Mouse (Mus musculus) mesoderm, embryonic 11.5 days (tissue): ENCODE results near the gene Olfr127.
A peak's percentile ranks its signal among the peaks of the same experiment; 100 is the strongest.
"Not testable (repeated sequence)": the region's sequence is repeated elsewhere in the genome, so short reads cannot be mapped to it uniquely, and the experiment has no call there.

ENCODE experiments used
- DNase-seq: peaks from one replicate; pipeline ENCODE4 v3.0.0-alpha.2; 2012; ENCODE audit warnings: low read depth, low spot score

Gene Olfr127

GRCm38 (mm10) chr17:37900137-37900536 lies at the start of gene Olfr127:
TSS of gene Olfr127 (plus strand) at chr17:37900437.
- no peak for DNase-seq

GRCm38 (mm10) chr17:37863901-37864300 lies 36.3 kb upstream of the Olfr127 start:
- DNase-seq: no peak

GRCm38 (mm10) chr17:37869676-37870205 lies 30.5 kb upstream of the Olfr127 start:
- peak; percentile 37 for DNase-seq

- no peak for DNase-seq
These were observed 26.4 kb upstream of the Olfr127 start for GRCm38 (mm10) chr17:37873830-37874229.

GRCm38 (mm10) chr17:37906821-37907220 lies 6.6 kb downstream of the Olfr127 start:
- not testable (repeated sequence) for DNase-seq

GRCm38 (mm10) chr17:37920248-37920647 lies 20.0 kb downstream of the Olfr127 start, which contains the start of gene Olfr128:
TSS of gene Olfr128 (plus strand) at chr17:37920548.
- DNase-seq: no peak

GRCm38 (mm10) chr17:37952979-37953378 lies 52.7 kb downstream of the Olfr127 start, which contains the start of gene Olfr761:
TSS of gene Olfr761 (minus strand) at chr17:37953079.
- DNase-seq: no peak
